Mouse (Mus musculus) embryonic facial prominence, embryonic 13.5 days (tissue): ENCODE data around the gene Lpp. TPM values are rescaled to one million over a fixed set of nuclear protein-coding genes. Genes with fewer than 3 reads are reported as not detected.

ENCODE experiments used
- ATAC-seq: fragments of 200-750 bp; cut with Nextera tagmentation; 2 replicates; pipeline ENCODE4 v1.8.0; 2017; ENCODE audit warnings: low read depth; ENCODE audit not compliant: insufficient number of reproducible peaks, insufficient read depth, low FRiP score, low TSS enrichment
- H3K27ac ChIP-seq: fragments of 300-500 bp; sonication (generic); 2 replicates; pipeline ENCODE4 v1.5.1; 2015; ENCODE audit warnings: moderate library complexity, mild to moderate bottlenecking, inconsistent platforms
- H3K27me3 ChIP-seq: fragments of 300-500 bp; sonication (generic); 2 replicates; pipeline ENCODE4 v1.6.1; 2015; ENCODE audit warnings: mild to moderate bottlenecking, inconsistent platforms
- H3K36me3 ChIP-seq: fragments of 300-500 bp; sonication (generic); 2 replicates; pipeline ENCODE4 v1.6.1; 2015; ENCODE audit warnings: mild to moderate bottlenecking, inconsistent platforms
- H3K4me1 ChIP-seq: fragments of 300-500 bp; sonication (generic); 2 replicates; pipeline ENCODE4 v1.6.1; 2015; ENCODE audit warnings: inconsistent platforms
- H3K4me2 ChIP-seq: fragments of 300-500 bp; sonication (generic); 2 replicates; pipeline ENCODE4 v1.6.1; 2015; ENCODE audit warnings: moderate library complexity, mild to moderate bottlenecking, inconsistent platforms
- H3K4me3 ChIP-seq: fragments of 300-500 bp; sonication (generic); 2 replicates; pipeline ENCODE4 v1.5.1; 2015; ENCODE audit warnings: mild to moderate bottlenecking, inconsistent platforms
- H3K9ac ChIP-seq: fragments of 300-500 bp; sonication (generic); 2 replicates; pipeline ENCODE4 v1.6.1; 2015; ENCODE audit warnings: mild to moderate bottlenecking, inconsistent platforms
- H3K9me3 ChIP-seq: fragments of 300-500 bp; sonication (generic); 2 replicates; pipeline ENCODE4 v1.6.1; 2016; ENCODE audit warnings: inconsistent platforms
- WGBS: fragments of 180-500 bp; shearing (Covaris S2); methylation state at CpG from one replicate; pipeline ENCODE4 v1.1.7; 2015; ENCODE audit warnings: mixed read lengths; 5-methylcytosine and 5-hydroxymethylcytosine counted together
- polyA plus RNA-seq: library from polyadenylated mRNA; unstranded; fragments of >200 nt; fragmentation: Nextera tagmentation; extraction: Ambion mirVana; gene quantifications from 2 replicates; pipeline ENCODE4 v1.2.1, GENCODE M21; 2015

The Lpp gene
- polyA plus RNA-seq, 1 experiment from 2014 or later, result 49.3 TPM

GRCm38 (mm10) chr16:24861374-24861773 is 468.1 kb downstream of the Lpp start:
- 37% methylated on average over 5 of the region's 5 CpGs for WGBS
- peaks cover 4% of the 10 kb centered on the region for H3K4me1 ChIP-seq
- H3K27ac ChIP-seq, result no peak overlapping the region
- H3K27me3 ChIP-seq, result no peaks in the 10 kb centered on the region
- no peak overlapping the region for H3K4me2 ChIP-seq
- no peak for ATAC-seq
- no peaks in the 10 kb centered on the region for H3K9me3 ChIP-seq
- H3K4me3 ChIP-seq, result no peak overlapping the region
- no peak overlapping the region for H3K9ac ChIP-seq
- no peaks in the 10 kb centered on the region for H3K36me3 ChIP-seq

GRCm38 (mm10) chr16:24874235-24874634 is 480.9 kb downstream of the Lpp start:
- H3K4me3 ChIP-seq, result no peak overlapping the region
- no peaks in the 10 kb centered on the region for H3K4me1 ChIP-seq
- no peak overlapping the region for H3K9ac ChIP-seq
- ATAC-seq, result no peak
- no peak overlapping the region for H3K4me2 ChIP-seq
- no peaks in the 10 kb centered on the region for H3K27me3 ChIP-seq
- H3K9me3 ChIP-seq, result no peaks in the 10 kb centered on the region
- WGBS, result 87% methylated on average over 4 of the region's 4 CpGs
- no peak overlapping the region for H3K27ac ChIP-seq
- peaks cover 11% of the 10 kb centered on the region for H3K36me3 ChIP-seq

GRCm38 (mm10) chr16:24875661-24876060 is 482.4 kb downstream of the Lpp start:
- WGBS, result 43% methylated on average over 1 of the region's 1 CpGs
- H3K27ac ChIP-seq, result no peak overlapping the region
- H3K27me3 ChIP-seq, result no peaks in the 10 kb centered on the region
- H3K4me1 ChIP-seq, result no peaks in the 10 kb centered on the region; the same call in 1 of the 2 replicates
- no peak for ATAC-seq
- no peak overlapping the region for H3K4me3 ChIP-seq
- peaks cover 11% of the 10 kb centered on the region for H3K36me3 ChIP-seq
- H3K4me2 ChIP-seq, result no peak overlapping the region
- H3K9me3 ChIP-seq, result no peaks in the 10 kb centered on the region
- H3K9ac ChIP-seq, result no peak overlapping the region

- Histone ChIP-seq H3K27ac (no peak overlapping the region), H3K4me1 (no peaks in the 10 kb centered on the region; the same call in 1 of the 2 replicates), H3K9me3 (no peaks in the 10 kb centered on the region), H3K4me2 (no peak overlapping the region), H3K27me3 (no peaks in the 10 kb centered on the region), H3K4me3 (no peak overlapping the region), H3K9ac (no peak overlapping the region), H3K36me3 (no peaks in the 10 kb centered on the region)
- 85% methylated on average over 4 of the region's 4 CpGs for WGBS
- ATAC-seq, result no peak
These were observed 485.7 kb downstream of the Lpp start for GRCm38 (mm10) chr16:24878977-24879376.

GRCm38 (mm10) chr16:24880698-24881097 is 487.4 kb downstream of the Lpp start:
- no peak overlapping the region for H3K27ac ChIP-seq
- ATAC-seq, result no peak
- no peaks in the 10 kb centered on the region for H3K36me3 ChIP-seq
- no peak overlapping the region for H3K4me3 ChIP-seq
- no peak overlapping the region for H3K9ac ChIP-seq
- H3K9me3 ChIP-seq, result no peaks in the 10 kb centered on the region
- H3K27me3 ChIP-seq, result no peaks in the 10 kb centered on the region
- no peaks in the 10 kb centered on the region; the same call in 1 of the 2 replicates for H3K4me1 ChIP-seq
- no peak overlapping the region for H3K4me2 ChIP-seq
- 31% methylated on average over 8 of the region's 8 CpGs for WGBS

- Histone ChIP-seq H3K9ac (no peak overlapping the region), H3K4me2 (no peak overlapping the region), H3K4me1 (peaks cover 14% of the 10 kb centered on the region), H3K9me3 (no peaks in the 10 kb centered on the region), H3K27ac (no peak overlapping the region), H3K27me3 (no peaks in the 10 kb centered on the region), H3K36me3 (no peaks in the 10 kb centered on the region), H3K4me3 (no peak overlapping the region)
- WGBS, result 88% methylated on average over 3 of the region's 3 CpGs
- no peak for ATAC-seq
These were observed 488.9 kb downstream of the Lpp start for GRCm38 (mm10) chr16:24881981-24882775.

GRCm38 (mm10) chr16:24884017-24884416 is 490.7 kb downstream of the Lpp start:
- no peak overlapping the region for H3K4me2 ChIP-seq
- no peak overlapping the region for H3K27ac ChIP-seq
- no peaks in the 10 kb centered on the region for H3K9me3 ChIP-seq
- H3K27me3 ChIP-seq, result no peaks in the 10 kb centered on the region
- no peaks in the 10 kb centered on the region for H3K36me3 ChIP-seq
- H3K4me1 ChIP-seq, result peaks cover 16% of the 10 kb centered on the region
- no peak for ATAC-seq
- H3K4me3 ChIP-seq, result no peak overlapping the region
- no peak overlapping the region for H3K9ac ChIP-seq

- WGBS, result 18% methylated on average over 3 of the region's 3 CpGs
These were observed 493.0 kb downstream of the Lpp start for GRCm38 (mm10) chr16:24886346-24886745.

GRCm38 (mm10) chr16:24886943-24887342 is 493.6 kb downstream of the Lpp start:
- Histone ChIP-seq H3K27me3 (no peaks in the 10 kb centered on the region), H3K27ac (0 out of 2 replicates have a peak overlapping the region, but pooled peaks have one; percentile 2), H3K9me3 (no peaks in the 10 kb centered on the region), H3K4me3 (no peak overlapping the region), H3K9ac (no peak overlapping the region), H3K4me2 (no peak overlapping the region), H3K4me1 (peaks cover 16% of the 10 kb centered on the region), H3K36me3 (0 out of 2 replicates have a peak, but pooled peaks cover 9% of the 10 kb centered on the region)
- ATAC-seq, result no peak
- WGBS, result 45% methylated on average over 7 of the region's 7 CpGs

More at GRCm38 (mm10) chr16:24886346-24886745, 493.0 kb downstream of the Lpp start:
- no peaks in the 10 kb centered on the region for H3K27me3 ChIP-seq
- H3K4me3 ChIP-seq, result no peak overlapping the region
- peaks cover 16% of the 10 kb centered on the region for H3K4me1 ChIP-seq
- no peak overlapping the region for H3K4me2 ChIP-seq
- 0 out of 2 replicates have a peak, but pooled peaks cover 9% of the 10 kb centered on the region for H3K36me3 ChIP-seq
- H3K9me3 ChIP-seq, result no peaks in the 10 kb centered on the region
- H3K9ac ChIP-seq, result no peak overlapping the region
- H3K27ac ChIP-seq, result 0 out of 2 replicates have a peak overlapping the region, but pooled peaks have one; percentile 2
- no peak for ATAC-seq

- no peak overlapping the region for H3K4me3 ChIP-seq
- H3K27ac ChIP-seq, result no peak overlapping the region
- H3K27me3 ChIP-seq, result no peaks in the 10 kb centered on the region
- H3K36me3 ChIP-seq, result 0 out of 2 replicates have a peak, but pooled peaks cover 9% of the 10 kb centered on the region
- WGBS, result 76% methylated on average over 6 of the region's 6 CpGs
- ATAC-seq, result no peak
- H3K4me2 ChIP-seq, result no peak overlapping the region
- no peaks in the 10 kb centered on the region for H3K9me3 ChIP-seq
- peaks cover 10% of the 10 kb centered on the region for H3K4me1 ChIP-seq
- no peak overlapping the region for H3K9ac ChIP-seq
These were observed 498.1 kb downstream of the Lpp start for GRCm38 (mm10) chr16:24891453-24891852.

- ATAC-seq, result no peak
- H3K4me1 ChIP-seq, result peaks cover 2% of the 10 kb centered on the region
- H3K9me3 ChIP-seq, result no peaks in the 10 kb centered on the region
- no peaks in the 10 kb centered on the region for H3K27me3 ChIP-seq
- no peak overlapping the region for H3K27ac ChIP-seq
- H3K9ac ChIP-seq, result no peak overlapping the region
- H3K4me3 ChIP-seq, result no peak overlapping the region
- H3K4me2 ChIP-seq, result no peak overlapping the region
- H3K36me3 ChIP-seq, result 0 out of 2 replicates have a peak, but pooled peaks cover 6% of the 10 kb centered on the region
- 73% methylated on average over 5 of the region's 5 CpGs for WGBS
These were observed 501.9 kb downstream of the Lpp start for GRCm38 (mm10) chr16:24895160-24895559.

- no peak overlapping the region for H3K4me3 ChIP-seq
These were observed 504.3 kb downstream of the Lpp start for GRCm38 (mm10) chr16:24897641-24898040.

More at GRCm38 (mm10) chr16:24897641-24898040, 504.3 kb downstream of the Lpp start:
- no peaks in the 10 kb centered on the region for H3K27me3 ChIP-seq
- H3K9ac ChIP-seq, result no peak overlapping the region
- 62% methylated on average over 3 of the region's 3 CpGs for WGBS
- H3K36me3 ChIP-seq, result no peaks in the 10 kb centered on the region
- no peak overlapping the region for H3K4me2 ChIP-seq
- ATAC-seq, result no peak
- no peaks in the 10 kb centered on the region for H3K9me3 ChIP-seq
- H3K27ac ChIP-seq, result no peak overlapping the region
- H3K4me1 ChIP-seq, result peaks cover 16% of the 10 kb centered on the region
